Mouse (Mus musculus) testis, adult 2 months (tissue): ENCODE results near the gene Acap1.

ENCODE experiments used
- CTCF ChIP-seq: fragments of 200-500 bp; IDR thresholded peaks from 2 replicates; pipeline ENCODE4 v1.5.1; 2012; ENCODE audit warnings: low read depth, mild to moderate bottlenecking, inconsistent platforms, low read length, moderate library complexity; ENCODE audit not compliant: control insufficient read depth, insufficient read depth, insufficient replicate concordance
- POLR2A ChIP-seq: fragments of 200-500 bp; IDR thresholded peaks from 2 replicates; pipeline ENCODE4 v1.6.1; 2012; ENCODE audit warnings: low read depth, mild to moderate bottlenecking, inconsistent platforms, low read length, moderate library complexity; ENCODE audit not compliant: control insufficient read depth

GRCm38 (mm10) chr11:69848021-69848420, 47.3 kb downstream of the Acap1 start:
- no peak for TF ChIP-seq CTCF
- TF ChIP-seq POLR2A: no peak
